Mouse (Mus musculus) heart, adult 2 months (tissue): ENCODE data around the gene Xpo6.

Source experiments
- CTCF ChIP-seq: fragments of 200-600 bp; IDR thresholded peaks from 2 replicates; pipeline ENCODE4 v1.8.1; 2022; ENCODE audit warnings: antibody characterized with exemption, mild to moderate bottlenecking, moderate library complexity
- POLR2A ChIP-seq: fragments of 200-500 bp; IDR thresholded peaks from 2 replicates; pipeline ENCODE4 v1.6.1; 2011; ENCODE audit warnings: mild to moderate bottlenecking, low read depth, low read length, control low read depth; ENCODE audit not compliant: insufficient read depth

- TF ChIP-seq POLR2A (no peak), CTCF (no peak)
These were observed 48.8 kb upstream of the Xpo6 start for GRCm38 (mm10) chr7:126249146-126249545.
